Mouse (Mus musculus): ENCODE results near the gene Asic2. TPM values are rescaled to one million over a fixed set of nuclear protein-coding genes. Genes with fewer than 3 reads are reported as not detected.

Asic2 gene
- polyA plus RNA-seq, 1 experiment, result not detected

DNA sequence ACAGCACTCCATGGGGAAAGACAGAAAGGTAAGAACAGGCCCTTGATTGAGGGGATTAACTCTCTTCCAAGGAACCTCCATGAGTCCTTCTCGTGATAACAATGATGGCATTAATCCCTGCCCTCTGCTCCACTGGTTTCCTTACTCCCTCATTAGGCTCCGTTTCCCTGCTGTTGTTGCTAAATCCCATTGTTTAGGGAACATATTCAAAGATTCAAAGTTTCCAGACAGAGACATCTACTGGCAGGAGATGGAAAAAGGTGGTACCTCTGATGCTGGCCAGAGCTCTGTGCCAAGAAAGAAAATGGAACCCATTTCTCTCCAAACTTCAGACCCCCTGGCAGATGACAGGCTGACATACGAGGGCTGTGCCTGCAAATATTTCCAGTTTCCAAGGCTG lies 203.5 kb downstream of the Asic2 start:
- Histone ChIP-seq H3K4me3 (ENCODE audit: insufficient read depth, low read depth, low read length) (no peak overlapping the region), H3K4me1 (ENCODE audit: control insufficient read depth, insufficient read depth, insufficient read length, low read length) (no peaks in the 10 kb centered on the region), H3K27ac (replicated peaks; ENCODE audit: low read depth, low read length) (no peak overlapping the region)

GRCm38 (mm10) chr11:81757221-81757620 lies 211.0 kb downstream of the Asic2 start:
- Histone ChIP-seq H3K4me3 (ENCODE audit: insufficient read depth, low read depth, low read length) (no peak overlapping the region), H3K27ac (replicated peaks; ENCODE audit: low read depth, low read length) (no peak overlapping the region), H3K4me1 (ENCODE audit: control insufficient read depth, insufficient read depth, insufficient read length, low read length) (no peaks in the 10 kb centered on the region)

- Histone ChIP-seq H3K27ac (replicated peaks; ENCODE audit: low read depth, low read length) (no peak overlapping the region), H3K4me1 (ENCODE audit: control insufficient read depth, insufficient read depth, insufficient read length, low read length) (no peaks in the 10 kb centered on the region), H3K4me3 (ENCODE audit: insufficient read depth, low read depth, low read length) (no peak overlapping the region)
Measured at GRCm38 (mm10) chr11:81750876-81751275, 217.4 kb downstream of the Asic2 start.

- Histone ChIP-seq H3K4me1 (ENCODE audit: control insufficient read depth, insufficient read depth, insufficient read length, low read length) (no peaks in the 10 kb centered on the region), H3K4me3 (ENCODE audit: insufficient read depth, low read depth, low read length) (no peak overlapping the region), H3K27ac (replicated peaks; ENCODE audit: low read depth, low read length) (no peak overlapping the region)
Measured at GRCm38 (mm10) chr11:81750016-81750415, 218.2 kb downstream of the Asic2 start.

DNA sequence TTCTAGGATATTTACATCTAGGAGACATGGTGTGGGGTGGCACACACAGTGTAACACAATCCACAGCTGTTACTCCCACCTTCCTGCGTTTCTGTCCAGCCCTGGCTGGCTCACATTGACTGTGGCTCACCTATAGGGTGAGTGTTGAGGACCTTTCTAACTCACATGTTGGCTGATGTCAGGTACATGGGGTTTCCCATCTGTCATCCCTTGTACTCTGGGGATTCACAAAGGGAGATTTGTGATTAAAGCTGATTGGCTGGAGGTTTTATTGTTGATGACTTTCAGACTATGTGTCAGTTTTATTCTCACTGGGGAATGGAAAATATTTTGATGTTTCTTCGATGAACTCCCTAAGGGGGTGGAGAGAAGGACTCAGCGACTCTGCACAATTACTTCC lies 229.3 kb downstream of the Asic2 start:
- Histone ChIP-seq H3K4me1 (ENCODE audit: control insufficient read depth, insufficient read depth, insufficient read length, low read length) (no peaks in the 10 kb centered on the region), H3K4me3 (ENCODE audit: insufficient read depth, low read depth, low read length) (no peak overlapping the region), H3K27ac (replicated peaks; ENCODE audit: low read depth, low read length) (no peak overlapping the region)

DNA sequence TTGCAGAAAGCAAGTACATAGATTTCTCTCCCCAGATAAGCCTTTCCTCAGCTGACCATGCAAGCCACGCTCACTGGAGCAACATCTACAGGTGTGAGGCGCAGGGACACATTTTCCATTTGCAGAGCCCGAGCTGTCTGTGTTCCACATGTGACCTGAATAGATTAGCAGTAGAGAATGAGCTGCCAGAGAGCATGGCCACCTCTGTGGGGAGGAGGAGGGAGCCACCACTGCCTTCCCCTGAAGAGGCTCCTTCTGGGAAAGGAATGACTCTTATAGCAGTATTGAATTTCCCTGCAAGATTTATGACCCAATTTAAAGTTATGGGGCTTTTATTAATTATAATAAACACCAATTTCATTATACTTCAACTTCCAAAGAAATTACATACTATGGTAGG lies 230.5 kb downstream of the Asic2 start:
- H3K27ac ChIP-seq (replicated peaks; ENCODE audit: low read depth, low read length), result no peak overlapping the region
- no peaks in the 10 kb centered on the region for H3K4me1 ChIP-seq (ENCODE audit: control insufficient read depth, insufficient read depth, insufficient read length, low read length)
- no peak overlapping the region for H3K4me3 ChIP-seq (ENCODE audit: insufficient read depth, low read depth, low read length)

- Histone ChIP-seq H3K4me1 (ENCODE audit: control insufficient read depth, insufficient read depth, insufficient read length, low read length) (no peaks in the 10 kb centered on the region), H3K4me3 (ENCODE audit: insufficient read depth, low read depth, low read length) (no peak overlapping the region), H3K27ac (replicated peaks; ENCODE audit: low read depth, low read length) (no peak overlapping the region)
Measured at GRCm38 (mm10) chr11:81722071-81722470, 246.2 kb downstream of the Asic2 start.

DNA sequence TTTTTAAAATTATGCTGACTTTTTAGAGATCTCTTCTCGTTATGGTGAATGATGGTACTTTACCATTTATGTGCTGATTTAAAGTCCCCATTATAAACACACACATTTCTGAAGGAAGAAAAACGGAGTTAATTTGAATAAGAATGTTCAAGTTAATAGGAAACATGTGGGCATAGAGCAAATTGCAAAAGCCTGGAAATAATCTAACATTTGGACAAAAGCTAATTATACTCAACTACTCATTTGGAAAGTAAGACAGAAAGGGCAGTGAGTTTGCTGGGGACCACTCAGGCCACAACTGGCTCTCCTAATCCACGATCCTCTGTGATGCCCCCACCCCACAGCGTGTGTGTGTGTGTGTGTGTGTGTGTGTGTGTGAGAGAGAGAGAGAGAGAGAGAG lies 253.5 kb downstream of the Asic2 start:
- no peak overlapping the region for H3K4me3 ChIP-seq (ENCODE audit: insufficient read depth, low read depth, low read length)
- H3K4me1 ChIP-seq (ENCODE audit: control insufficient read depth, insufficient read depth, insufficient read length, low read length), result no peaks in the 10 kb centered on the region
- H3K27ac ChIP-seq (replicated peaks; ENCODE audit: low read depth, low read length), result no peak overlapping the region

DNA sequence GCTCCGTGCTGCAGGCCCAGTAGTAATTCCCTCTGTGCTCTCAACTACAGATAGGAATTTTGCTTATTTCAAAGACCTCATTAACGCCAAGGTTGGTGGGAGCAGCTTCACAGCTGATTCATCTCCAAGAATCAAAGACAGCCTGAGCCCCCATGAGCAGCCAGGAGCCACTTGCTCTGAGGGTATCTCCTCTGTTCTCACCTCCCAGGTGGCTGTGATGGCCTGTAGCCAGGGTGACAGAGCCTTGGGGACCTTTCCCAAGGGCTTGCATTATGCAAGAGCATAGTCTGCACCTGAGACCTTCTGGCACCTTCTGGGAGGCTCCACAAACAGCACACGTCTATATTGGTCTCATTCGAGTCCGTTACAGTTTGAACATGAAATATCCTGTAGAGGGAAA lies 261.3 kb downstream of the Asic2 start:
- Histone ChIP-seq H3K4me3 (ENCODE audit: insufficient read depth, low read depth, low read length) (no peak overlapping the region), H3K27ac (replicated peaks; ENCODE audit: low read depth, low read length) (no peak overlapping the region), H3K4me1 (ENCODE audit: control insufficient read depth, insufficient read depth, insufficient read length, low read length) (peaks cover 3% of the 10 kb centered on the region; the same call in 1 of the 2 replicates)

DNA sequence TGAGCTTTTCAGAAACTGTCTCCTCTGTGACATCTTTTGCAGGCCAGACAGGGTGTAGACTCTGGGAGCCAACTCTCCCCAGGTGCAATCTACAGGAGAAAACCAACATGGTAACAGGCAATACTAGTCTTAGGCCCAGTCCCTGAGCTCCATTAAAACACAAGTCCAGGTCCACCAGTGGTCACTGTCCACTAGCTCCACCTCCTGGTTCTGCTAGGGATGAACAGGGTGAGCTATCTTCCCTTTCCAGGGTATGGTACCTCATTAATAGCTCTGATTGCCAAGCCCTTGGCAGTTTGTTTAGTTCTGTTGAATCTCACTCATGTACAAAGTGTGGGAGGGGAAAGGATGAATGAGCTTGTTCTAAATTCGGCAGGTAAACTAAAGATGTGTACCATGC lies 270.2 kb downstream of the Asic2 start:
- Histone ChIP-seq H3K4me3 (ENCODE audit: insufficient read depth, low read depth, low read length) (no peak overlapping the region), H3K27ac (replicated peaks; ENCODE audit: low read depth, low read length) (no peak overlapping the region), H3K4me1 (ENCODE audit: control insufficient read depth, insufficient read depth, insufficient read length, low read length) (peaks cover 3% of the 10 kb centered on the region; the same call in 1 of the 2 replicates)

- H3K4me1 ChIP-seq (ENCODE audit: control insufficient read depth, insufficient read depth, insufficient read length, low read length), result no peaks in the 10 kb centered on the region
- H3K27ac ChIP-seq (replicated peaks; ENCODE audit: low read depth, low read length), result no peak overlapping the region
- H3K4me3 ChIP-seq (ENCODE audit: insufficient read depth, low read depth, low read length), result no peak overlapping the region
Measured at GRCm38 (mm10) chr11:81695501-81695900, 272.8 kb downstream of the Asic2 start.

DNA sequence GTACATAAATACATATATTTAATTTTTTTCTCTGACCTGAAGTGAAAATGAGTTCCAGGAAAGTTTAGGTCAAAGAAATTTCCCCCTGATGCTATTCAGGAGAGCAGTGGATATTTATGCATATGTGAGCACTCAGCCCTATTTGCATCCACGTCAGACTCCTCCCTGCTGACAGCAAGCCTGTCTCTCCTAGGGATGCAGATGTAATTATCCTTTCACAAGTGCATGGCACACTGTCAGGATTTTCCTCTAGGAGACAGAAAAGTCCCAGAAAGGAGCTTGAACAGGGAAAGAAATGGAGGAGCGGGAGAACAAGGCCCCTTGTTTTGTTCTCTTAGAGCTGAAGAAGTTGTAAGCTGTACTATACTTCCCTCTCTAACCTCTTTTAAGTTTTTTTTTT lies 287.7 kb downstream of the Asic2 start:
- no peaks in the 10 kb centered on the region for H3K4me1 ChIP-seq (ENCODE audit: control insufficient read depth, insufficient read depth, insufficient read length, low read length)
- no peak overlapping the region for H3K4me3 ChIP-seq (ENCODE audit: insufficient read depth, low read depth, low read length)
- no peak overlapping the region for H3K27ac ChIP-seq (replicated peaks; ENCODE audit: low read depth, low read length)

- Histone ChIP-seq H3K4me1 (ENCODE audit: control insufficient read depth, insufficient read depth, insufficient read length, low read length) (no peaks in the 10 kb centered on the region), H3K27ac (replicated peaks; ENCODE audit: low read depth, low read length) (no peak overlapping the region), H3K4me3 (ENCODE audit: insufficient read depth, low read depth, low read length) (no peak overlapping the region)
Measured at GRCm38 (mm10) chr11:81671724-81672123, 296.5 kb downstream of the Asic2 start.

GRCm38 (mm10) chr11:81670436-81670835 lies 297.8 kb downstream of the Asic2 start:
- no peaks in the 10 kb centered on the region for H3K4me1 ChIP-seq (ENCODE audit: control insufficient read depth, insufficient read depth, insufficient read length, low read length)
- H3K4me3 ChIP-seq (ENCODE audit: insufficient read depth, low read depth, low read length), result no peak overlapping the region
- no peak overlapping the region for H3K27ac ChIP-seq (replicated peaks; ENCODE audit: low read depth, low read length)

DNA sequence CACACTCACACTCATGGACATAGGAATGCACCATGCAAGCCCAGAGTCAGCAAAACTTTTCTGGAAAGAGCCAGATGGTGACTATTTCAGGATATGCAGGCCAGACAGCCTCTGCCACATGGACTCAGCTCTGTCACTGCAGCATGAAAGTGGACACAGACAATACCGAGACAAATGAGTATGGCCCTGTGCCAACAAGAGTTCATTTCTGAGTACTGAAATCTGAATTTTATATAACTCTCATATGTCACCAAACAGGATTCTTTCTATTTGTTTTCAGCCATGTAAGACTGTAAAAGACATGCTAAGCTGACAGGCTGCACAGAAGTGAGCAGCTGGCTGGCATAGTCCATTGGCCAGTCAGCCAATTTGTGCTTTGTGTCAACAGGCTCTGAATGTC lies 309.4 kb downstream of the Asic2 start:
- H3K27ac ChIP-seq (replicated peaks; ENCODE audit: low read depth, low read length), result no peak overlapping the region
- H3K4me3 ChIP-seq (ENCODE audit: insufficient read depth, low read depth, low read length), result no peak overlapping the region
- no peaks in the 10 kb centered on the region for H3K4me1 ChIP-seq (ENCODE audit: control insufficient read depth, insufficient read depth, insufficient read length, low read length)

GRCm38 (mm10) chr11:81657121-81657520 lies 311.1 kb downstream of the Asic2 start:
- H3K4me3 ChIP-seq (ENCODE audit: insufficient read depth, low read depth, low read length), result no peak overlapping the region

DNA sequence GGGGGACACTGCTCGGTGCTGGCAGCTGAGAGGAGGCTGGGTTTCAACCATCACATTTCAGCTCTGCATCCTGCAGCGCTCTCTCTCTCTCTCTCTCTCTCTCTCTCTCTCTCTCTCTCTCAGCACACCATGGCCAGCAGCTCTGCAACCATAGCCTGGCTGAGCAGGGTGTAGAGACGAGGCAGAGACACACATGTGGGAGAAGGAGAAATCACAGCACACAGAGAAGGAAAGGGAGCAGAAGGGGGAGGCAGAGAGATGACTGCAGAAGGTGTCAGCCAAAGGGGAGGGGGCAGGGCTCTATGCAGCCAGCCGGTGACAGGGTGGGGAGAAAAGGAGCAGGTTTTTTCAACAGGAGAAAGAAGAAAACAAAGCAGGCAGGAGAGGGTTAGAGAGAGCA lies 320.4 kb downstream of the Asic2 start:
- Histone ChIP-seq H3K4me1 (ENCODE audit: control insufficient read depth, insufficient read depth, insufficient read length, low read length) (no peaks in the 10 kb centered on the region), H3K4me3 (ENCODE audit: insufficient read depth, low read depth, low read length) (no peak overlapping the region), H3K27ac (replicated peaks; ENCODE audit: low read depth, low read length) (no peak overlapping the region)

More at GRCm38 (mm10) chr11:81657121-81657520, 311.1 kb downstream of the Asic2 start:
- no peaks in the 10 kb centered on the region for H3K4me1 ChIP-seq (ENCODE audit: control insufficient read depth, insufficient read depth, insufficient read length, low read length)
- no peak overlapping the region for H3K27ac ChIP-seq (replicated peaks; ENCODE audit: low read depth, low read length)

Measured in brown adipose tissue, adult 24 weeks (tissue).